Mouse (Mus musculus): ENCODE measurements around the gene Itih4. TPM values are rescaled to one million over a fixed set of nuclear protein-coding genes. Genes with fewer than 3 reads are reported as not detected.

Itih4 gene
- total RNA-seq, 2 experiments from 2014 or later, result not detected

GRCm38 (mm10) chr14:30878958-30879571 lies 7.2 kb upstream of the Itih4 start, which contains the start of gene Mustn1:
TSS of gene Mustn1 (plus strand) at chr14:30879200.
- no peak for ATAC-seq (replicated peaks; ENCODE audit: poor library complexity)

- no peak for ATAC-seq (replicated peaks; ENCODE audit: poor library complexity)
Observed at GRCm38 (mm10) chr14:30879794-30880193, 6.5 kb upstream of the Itih4 start.

GRCm38 (mm10) chr14:30880251-30880650 lies 6.0 kb upstream of the Itih4 start:
- ATAC-seq (replicated peaks; ENCODE audit: poor library complexity), result no peak

DNA sequence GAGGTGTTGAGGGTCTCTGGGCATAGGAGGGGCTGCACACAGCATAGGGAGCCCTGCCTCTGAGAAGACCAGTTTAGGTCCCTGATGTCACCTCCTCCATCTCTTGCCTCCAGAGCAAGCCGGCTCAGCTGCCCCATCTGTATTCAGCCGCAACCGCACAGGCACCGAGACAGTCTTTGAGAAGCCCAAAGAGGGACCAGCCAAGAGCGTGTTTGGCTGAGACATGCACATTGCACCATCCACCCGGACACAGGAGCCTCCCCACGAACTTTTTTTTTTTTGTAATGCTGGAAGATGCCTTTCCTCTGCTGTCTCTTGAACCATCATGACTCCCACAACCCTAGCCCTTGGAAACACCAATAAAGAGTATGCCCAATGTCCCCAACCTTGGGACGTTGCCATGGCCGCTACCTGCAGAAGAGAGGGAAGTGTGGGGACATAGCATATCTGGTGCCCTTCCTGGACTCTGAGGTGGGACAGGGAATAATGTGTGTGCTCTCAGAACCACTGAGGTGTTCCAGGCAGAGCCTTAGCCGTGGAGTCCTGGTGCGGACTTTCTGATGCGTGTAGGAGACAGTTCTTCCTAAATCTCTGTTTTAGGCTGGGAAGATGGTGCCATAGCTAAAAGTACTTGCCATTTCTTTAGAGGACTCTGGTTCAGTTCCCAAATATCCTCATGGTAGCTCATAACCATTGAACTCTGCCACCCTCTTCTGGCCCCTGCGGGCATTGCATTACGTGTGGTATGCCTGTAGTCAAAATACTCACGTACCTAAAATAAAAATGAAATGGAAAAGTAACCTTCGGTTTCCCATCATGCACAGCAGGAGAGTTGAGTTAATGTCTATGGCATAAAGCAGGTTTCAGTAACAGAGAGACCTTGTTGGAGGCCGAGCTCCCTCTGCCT lies 5.2 kb upstream of the Itih4 start:
- peak; percentile 82 for ATAC-seq (replicated peaks; ENCODE audit: poor library complexity)

DNA sequence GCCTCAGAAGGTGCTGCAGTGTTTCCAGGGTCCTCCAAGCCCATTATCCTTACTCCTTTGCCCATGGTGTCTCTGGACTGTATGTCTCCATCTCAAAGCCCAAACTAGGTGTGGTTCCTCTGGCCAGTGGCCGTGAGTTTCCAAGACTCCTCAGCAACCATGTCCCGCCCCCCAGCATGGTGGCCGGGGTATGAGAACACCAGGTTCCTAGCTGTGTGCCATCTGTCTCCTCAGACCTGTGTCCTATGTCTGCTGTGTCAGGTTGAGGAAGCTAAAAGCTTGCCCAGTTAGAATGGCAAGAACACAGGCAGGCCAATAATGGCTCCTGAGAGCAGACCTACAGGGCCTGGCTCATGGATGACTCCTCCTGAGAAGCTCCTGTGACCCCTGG lies 4.6 kb upstream of the Itih4 start:
- ATAC-seq (replicated peaks; ENCODE audit: poor library complexity), result peak; percentile 14; the same call in 1 of the 2 replicates

GRCm38 (mm10) chr14:30885298-30885697 lies 978 bp upstream of the Itih4 start:
- no peak for ATAC-seq (replicated peaks; ENCODE audit: poor library complexity)

DNA sequence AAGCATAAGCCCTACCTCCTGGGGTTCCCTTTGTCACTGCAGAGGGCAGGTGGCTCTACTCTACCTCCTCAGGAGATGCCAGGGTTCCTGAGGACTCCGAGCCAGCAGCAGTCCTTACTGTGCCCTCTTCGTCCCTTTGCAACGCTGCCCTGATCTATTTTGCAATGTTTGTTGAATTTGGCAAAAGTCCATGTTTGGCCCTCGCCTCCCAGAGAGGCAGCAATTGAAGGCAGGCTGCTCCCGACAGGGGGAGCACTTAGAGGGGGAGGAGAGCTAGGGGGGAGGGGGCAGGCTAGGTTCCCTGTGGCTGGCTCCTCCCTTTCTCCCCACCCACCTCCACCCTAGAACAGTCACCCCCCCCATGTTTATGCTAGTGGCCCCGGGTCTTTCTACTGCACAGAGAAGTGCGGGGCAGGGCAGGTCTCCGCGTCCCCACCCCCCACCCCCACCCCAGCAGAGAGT lies 2.0 kb downstream of the Itih4 start:
- peak; percentile 58 for ATAC-seq (replicated peaks; ENCODE audit: poor library complexity)

- no peak for ATAC-seq (replicated peaks; ENCODE audit: poor library complexity)
Observed at GRCm38 (mm10) chr14:30899972-30900371, 13.7 kb downstream of the Itih4 start.

- no peak for ATAC-seq (replicated peaks; ENCODE audit: poor library complexity)
Observed at GRCm38 (mm10) chr14:30902628-30903027, 16.4 kb downstream of the Itih4 start.

- ATAC-seq (replicated peaks; ENCODE audit: poor library complexity), result no peak
Observed at GRCm38 (mm10) chr14:30903036-30903435, 16.8 kb downstream of the Itih4 start.

- ATAC-seq (replicated peaks; ENCODE audit: poor library complexity), result no peak
Observed at GRCm38 (mm10) chr14:30904307-30904706, 18.0 kb downstream of the Itih4 start.

- ATAC-seq (replicated peaks; ENCODE audit: poor library complexity), result no peak
Observed at GRCm38 (mm10) chr14:30906001-30906400, 19.7 kb downstream of the Itih4 start.

DNA sequence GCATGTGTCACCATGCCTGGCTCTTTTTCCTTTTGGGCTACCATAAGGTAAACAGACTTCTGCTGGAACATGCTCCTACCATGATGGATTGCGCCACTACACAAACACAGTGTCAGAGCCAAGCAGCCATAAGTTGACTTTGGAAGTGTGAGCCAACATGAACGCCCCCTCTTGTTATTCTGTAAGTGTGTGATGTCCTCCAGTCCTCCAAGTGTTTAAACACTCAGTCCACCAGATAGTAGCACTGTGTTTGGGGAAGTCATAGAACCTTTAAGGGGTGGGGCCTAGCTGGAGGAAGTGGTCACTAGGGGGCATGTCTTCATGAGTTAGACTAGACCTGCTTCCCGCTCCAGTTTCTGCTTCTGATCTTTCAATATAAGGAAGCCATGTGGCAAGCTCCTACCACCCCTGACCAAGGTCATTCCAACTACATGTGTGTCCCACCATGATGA lies 21.6 kb downstream of the Itih4 start:
- ATAC-seq (replicated peaks; ENCODE audit: poor library complexity), result peak; percentile 95

GRCm38 (mm10) chr14:30911141-30911540 lies 24.9 kb downstream of the Itih4 start:
- no peak for ATAC-seq (replicated peaks; ENCODE audit: poor library complexity)

- ATAC-seq (replicated peaks; ENCODE audit: poor library complexity), result no peak
Observed at GRCm38 (mm10) chr14:30912641-30913040, 26.4 kb downstream of the Itih4 start.

DNA sequence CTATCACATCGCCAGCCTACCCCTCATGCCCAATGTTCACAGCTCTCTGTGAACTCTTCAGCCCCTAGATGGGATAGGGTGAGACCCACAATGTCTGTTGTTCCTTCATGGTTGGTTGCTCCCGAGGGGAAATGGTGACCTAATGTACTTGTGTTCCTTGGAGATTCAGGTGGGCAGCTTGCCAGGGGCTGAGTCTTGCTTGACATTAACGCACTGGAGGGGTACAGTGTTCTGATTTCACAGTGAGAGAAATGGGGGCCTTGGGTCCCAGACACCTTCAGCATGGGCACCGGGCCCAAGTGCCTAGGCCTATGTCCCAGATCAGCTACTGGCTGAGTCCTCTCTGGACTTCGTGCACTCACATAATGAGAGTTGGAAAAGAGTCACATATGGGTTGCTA lies 27.1 kb downstream of the Itih4 start:
- no peak for ATAC-seq (replicated peaks; ENCODE audit: poor library complexity)

GRCm38 (mm10) chr14:30916516-30916915 lies 30.2 kb downstream of the Itih4 start:
- ATAC-seq (replicated peaks; ENCODE audit: poor library complexity), result no peak

DNA sequence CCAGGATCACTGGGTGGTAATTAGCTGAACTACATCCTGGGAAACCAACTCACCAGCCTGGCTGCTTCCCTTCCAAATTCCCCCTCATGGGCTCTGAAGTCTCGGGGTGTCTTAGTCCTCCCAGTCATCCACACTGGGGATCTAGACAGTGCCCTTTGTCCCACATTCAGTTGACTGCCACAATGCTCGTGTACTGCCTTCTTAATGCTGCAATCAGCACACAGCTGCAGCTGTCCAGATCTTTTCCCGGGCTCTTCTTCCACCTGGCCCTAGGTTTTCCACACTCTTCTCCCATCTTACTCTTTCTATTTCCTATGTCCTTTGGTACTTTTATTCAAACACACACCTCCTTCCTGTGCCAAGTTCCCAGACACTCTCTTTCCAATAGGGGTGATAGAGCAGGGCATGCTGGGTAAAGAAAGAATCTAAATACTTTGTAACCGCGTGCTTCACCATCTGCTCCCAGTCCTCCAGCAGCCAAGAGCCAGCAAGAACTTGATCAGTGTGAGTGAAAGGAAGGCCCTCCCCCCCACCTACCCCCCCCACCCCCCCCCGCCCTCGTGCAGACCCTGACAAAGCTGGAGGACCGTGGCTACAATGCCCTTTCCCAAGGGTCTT lies 35.9 kb downstream of the Itih4 start:
- no peak for ATAC-seq (replicated peaks; ENCODE audit: poor library complexity)

GRCm38 (mm10) chr14:30923375-30924105 lies 37.3 kb downstream of the Itih4 start, which contains the start of gene Itih3:
TSS of gene Itih3 (minus strand) at chr14:30923760.
- ATAC-seq (replicated peaks; ENCODE audit: poor library complexity), result no peak

- no peak for ATAC-seq (replicated peaks; ENCODE audit: poor library complexity)
Observed at GRCm38 (mm10) chr14:30925492-30925891, 39.2 kb downstream of the Itih4 start.

DNA sequence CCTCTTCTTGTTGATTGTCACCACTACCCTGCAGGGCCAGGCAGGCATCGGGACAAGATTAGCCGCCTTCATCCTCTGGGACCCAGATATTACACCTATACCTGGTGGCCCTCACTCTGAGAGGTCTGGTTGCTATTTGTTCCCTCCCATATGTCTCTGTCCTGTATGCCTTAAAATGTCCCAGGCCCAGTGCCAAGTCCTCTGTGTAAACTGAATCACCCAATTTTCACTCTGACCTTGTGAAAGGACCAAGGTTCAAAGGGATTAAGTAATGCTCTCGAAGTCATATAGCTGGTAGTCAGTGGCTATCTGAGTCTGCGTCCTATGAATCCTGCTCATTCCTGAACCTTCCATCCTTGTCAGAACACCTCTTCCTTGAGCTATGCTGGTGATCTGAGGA lies 44.1 kb downstream of the Itih4 start:
- no peak for ATAC-seq (replicated peaks; ENCODE audit: poor library complexity)

All from megakaryocyte progenitor cell, adult 5-6 weeks (primary cell).